8 mouse cellular contexts compared by ENCODE assay signal in the genomic region with DNA sequence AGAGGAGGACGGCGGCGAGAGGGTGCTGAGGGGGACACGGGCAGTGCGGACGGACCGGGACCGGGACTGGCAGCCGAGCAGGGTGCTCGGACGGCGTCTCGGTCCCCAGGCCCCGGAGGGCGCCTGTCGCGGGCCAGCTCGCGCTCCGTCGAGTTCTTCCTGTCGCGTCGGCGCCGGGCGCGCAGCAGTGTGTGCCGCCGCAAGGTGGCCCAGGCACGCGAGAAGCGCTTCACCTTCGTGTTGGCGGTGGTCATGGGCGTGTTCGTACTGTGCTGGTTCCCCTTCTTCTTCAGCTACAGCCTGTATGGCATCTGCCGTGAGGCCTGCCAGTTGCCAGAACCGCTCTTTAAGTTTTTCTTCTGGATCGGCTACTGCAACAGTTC. TPM values are rescaled to one million over a fixed set of nuclear protein-coding genes. Genes with fewer than 3 reads are reported as not detected.
DNase-seq lines count a peak whose midpoint lies in the region; ATAC-seq and TF ChIP-seq lines count a peak whose summit lies in the region.

No protein-coding gene starts in this region.

- H3K27ac ChIP-seq in heart, embryonic 11.5 days (ENCODE audit: low read depth, low read length) = no peak overlapping the region
- no peak overlapping the region for H3K27ac ChIP-seq in heart, adult 2 months
- H3K27ac ChIP-seq in stomach, embryonic 14.5 days (ENCODE audit: low read length) = no peak overlapping the region
- H3K27ac ChIP-seq in stomach, postnatal 0 days (replicated peaks) = no peak overlapping the region
- H3K27ac ChIP-seq in intestine, embryonic 16.5 days (ENCODE audit: low read length) = no peak overlapping the region
- no peak overlapping the region for H3K27ac ChIP-seq in stomach, embryonic 15.5 days

- H3K4me2 ChIP-seq in heart, embryonic 11.5 days = peak overlapping the region; percentile 96
- H3K4me2 ChIP-seq in stomach, embryonic 14.5 days (replicated peaks; ENCODE audit: low read depth, low read length) = peak overlapping the region; percentile 23; the same call in 1 of the 2 replicates
- H3K4me2 ChIP-seq in stomach, postnatal 0 days (replicated peaks; ENCODE audit: low read depth) = no peak overlapping the region
- 0 out of 2 replicates have a peak overlapping the region, but pooled peaks have one; percentile 10 for H3K4me2 ChIP-seq in intestine, embryonic 16.5 days (ENCODE audit: low read depth, low read length)
- peak overlapping the region; percentile 86 for H3K4me2 ChIP-seq in stomach, embryonic 15.5 days

- H3K4me3 ChIP-seq in heart, embryonic 11.5 days (ENCODE audit: low read depth, low read length) = peak overlapping the region; percentile 62
- H3K4me3 ChIP-seq in heart, adult 2 months = no peak overlapping the region
- H3K4me3 ChIP-seq in stomach, embryonic 14.5 days (ENCODE audit: low read depth, low read length) = peak overlapping the region; percentile 20
- H3K4me3 ChIP-seq in stomach, postnatal 0 days (ENCODE audit: low read depth, low read length) = no peak overlapping the region
- H3K4me3 ChIP-seq in intestine, embryonic 16.5 days (ENCODE audit: low read length) = peak overlapping the region; percentile 19
- peak overlapping the region; percentile 40; the same call in 1 of the 2 replicates for H3K4me3 ChIP-seq in stomach, embryonic 15.5 days (replicated peaks)

- H3K36me3 ChIP-seq in heart, embryonic 11.5 days (ENCODE audit: control insufficient read depth, insufficient read depth, low read length) = no peaks in the 10 kb centered on the region
- no peaks in the 10 kb centered on the region for H3K36me3 ChIP-seq in heart, adult 2 months (ENCODE audit: control insufficient read depth, insufficient read depth, low read length)
- H3K36me3 ChIP-seq in stomach, embryonic 14.5 days (ENCODE audit: control insufficient read depth, insufficient read depth, low read length) = no peaks in the 10 kb centered on the region
- no peaks in the 10 kb centered on the region for H3K36me3 ChIP-seq in stomach, postnatal 0 days (ENCODE audit: control insufficient read depth, insufficient read depth, low read length)
- H3K36me3 ChIP-seq in intestine, embryonic 16.5 days (ENCODE audit: control insufficient read depth, insufficient read depth, low read length) = no peaks in the 10 kb centered on the region
- H3K36me3 ChIP-seq in stomach, embryonic 15.5 days = no peaks in the 10 kb centered on the region

- no peak for TF ChIP-seq POLR2A in heart, adult 2 months (IDR thresholded peaks at IDR 0.05; ENCODE audit: insufficient read depth, low read depth, low read length)

- no peaks in the 10 kb centered on the region for H3K9me3 ChIP-seq in heart, embryonic 11.5 days (replicated peaks; ENCODE audit: control insufficient read depth, low read length)
- no peaks in the 10 kb centered on the region for H3K9me3 ChIP-seq in stomach, embryonic 14.5 days (ENCODE audit: control insufficient read depth, low read depth, low read length)
- H3K9me3 ChIP-seq in stomach, postnatal 0 days (ENCODE audit: control insufficient read depth, low read length) = no peaks in the 10 kb centered on the region
- H3K9me3 ChIP-seq in intestine, embryonic 16.5 days (ENCODE audit: control insufficient read depth, low read length) = no peaks in the 10 kb centered on the region
- H3K9me3 ChIP-seq in stomach, embryonic 15.5 days = no peaks in the 10 kb centered on the region

- DNase-seq in heart, adult 2 months = no peak
- no peak for DNase-seq in stomach, postnatal 0 days (ENCODE audit: low spot score)
- DNase-seq in adrenal gland, adult 18-20 months (ENCODE audit: low spot score in 2 of 2) = no peak
- no peak for DNase-seq in ovary, postnatal 36 days (ENCODE audit: low spot score)

- TF ChIP-seq CTCF in heart, adult 2 months (IDR thresholded peaks at IDR 0.05) = no peak
- no peak for TF ChIP-seq CTCF in stomach, postnatal 0 days (IDR thresholded peaks at IDR 0.05; ENCODE audit: low read depth)

- H3K79me2 ChIP-seq in heart, adult 2 months (replicated peaks; ENCODE audit: control insufficient read depth, insufficient read depth, low read length) = no peaks in the 10 kb centered on the region

- peaks cover 9% of the 10 kb centered on the region; the same call in 1 of the 2 replicates for H3K4me1 ChIP-seq in heart, embryonic 11.5 days (ENCODE audit: control insufficient read depth, insufficient read depth, low read length)
- no peaks in the 10 kb centered on the region for H3K4me1 ChIP-seq in heart, adult 2 months (ENCODE audit: control insufficient read depth, insufficient read depth, low read length)
- H3K4me1 ChIP-seq in stomach, embryonic 14.5 days (ENCODE audit: control insufficient read depth, insufficient read depth, low read length) = no peaks in the 10 kb centered on the region
- H3K4me1 ChIP-seq in stomach, postnatal 0 days (replicated peaks; ENCODE audit: control insufficient read depth, insufficient read depth) = no peaks in the 10 kb centered on the region
- no peaks in the 10 kb centered on the region; the same call in 1 of the 2 replicates for H3K4me1 ChIP-seq in intestine, embryonic 16.5 days (ENCODE audit: control insufficient read depth, insufficient read depth, low read length)
- peaks cover 16% of the 10 kb centered on the region for H3K4me1 ChIP-seq in stomach, embryonic 15.5 days

- H3K27me3 ChIP-seq in heart, embryonic 11.5 days (ENCODE audit: control insufficient read depth, insufficient read depth, low read length) = peaks cover 81% of the 10 kb centered on the region
- H3K27me3 ChIP-seq in heart, adult 2 months (ENCODE audit: control insufficient read depth, insufficient read depth, low read length) = peaks cover 6% of the 10 kb centered on the region
- H3K27me3 ChIP-seq in stomach, embryonic 14.5 days (ENCODE audit: control insufficient read depth, insufficient read depth, low read length) = peaks cover 63% of the 10 kb centered on the region
- peaks cover 36% of the 10 kb centered on the region for H3K27me3 ChIP-seq in stomach, postnatal 0 days (ENCODE audit: control insufficient read depth, insufficient read depth, low read length)
- peaks cover 71% of the 10 kb centered on the region for H3K27me3 ChIP-seq in intestine, embryonic 16.5 days (replicated peaks; ENCODE audit: control insufficient read depth, insufficient read depth, low read length)
- peaks cover 73% of the 10 kb centered on the region for H3K27me3 ChIP-seq in stomach, embryonic 15.5 days (replicated peaks)

- intact Hi-C loops in heart, adult 2 months (cut with DNase I) = no loop called here

- 4% methylated on average over 40 of the region's 40 CpGs for WGBS in heart, embryonic 11.5 days (ENCODE audit: insufficient replicate concordance)
- 5% methylated on average over 40 of the region's 40 CpGs for WGBS in heart, adult 2 months
- 3% methylated on average over 37 of the region's 40 CpGs for WGBS in stomach, embryonic 14.5 days
- WGBS in stomach, postnatal 0 days = 8% methylated on average over 25 of the region's 40 CpGs
- 4% methylated on average over 39 of the region's 40 CpGs for WGBS in intestine, embryonic 16.5 days
- WGBS in stomach, embryonic 15.5 days = 5% methylated on average over 37 of the region's 40 CpGs

- no peak for ATAC-seq in heart, embryonic 11.5 days (replicated peaks; ENCODE audit: insufficient number of reproducible peaks, low FRiP score, low TSS enrichment)
- no peak for ATAC-seq in stomach, embryonic 14.5 days (ENCODE audit: insufficient number of reproducible peaks, insufficient read depth, low FRiP score, low read depth)
- no peak for ATAC-seq in stomach, postnatal 0 days (ENCODE audit: low FRiP score, low TSS enrichment)
- no peak for ATAC-seq in intestine, embryonic 16.5 days
- ATAC-seq in stomach, embryonic 15.5 days (ENCODE audit: insufficient read depth, low FRiP score, low read depth) = no peak

- H3K9ac ChIP-seq in heart, embryonic 11.5 days (ENCODE audit: low read depth, low read length) = no peak overlapping the region
- no peak overlapping the region for H3K9ac ChIP-seq in heart, adult 2 months (ENCODE audit: low read depth, low read length)
- no peak overlapping the region for H3K9ac ChIP-seq in stomach, embryonic 14.5 days (replicated peaks; ENCODE audit: low read depth, low read length)
- no peak overlapping the region for H3K9ac ChIP-seq in stomach, postnatal 0 days (ENCODE audit: low read length)
- no peak overlapping the region for H3K9ac ChIP-seq in intestine, embryonic 16.5 days (ENCODE audit: low read depth, low read length)
- no peak overlapping the region for H3K9ac ChIP-seq in stomach, embryonic 15.5 days

- no peak for TF ChIP-seq EP300 in heart, adult 2 months (IDR thresholded peaks at IDR 0.05; ENCODE audit: insufficient read depth, low read depth, low read length)
- no peak for TF ChIP-seq EP300 in stomach, postnatal 0 days (optimal IDR thresholded peaks at IDR 0.05)

RNA-seq across cellular contexts. Expression of a gene that starts 2.7 kb away (rescaled TPM):
- polyA plus RNA-seq in heart, embryonic 11.5 days (2014; fragmentation: Nextera tagmentation; extraction: Ambion mirVana) = 0.04 TPM in 1 of 2 replicates, not detected in the other
- total RNA-seq in heart, adult 2 months (2021) = under 1 TPM; 0.43 to 0.52 TPM
- polyA plus RNA-seq in heart, adult 2 months (2012; rRNA removed) = 0.23 and 0.43 TPM in 2 replicates
- not detected in 2 replicates for polyA plus RNA-seq in stomach, embryonic 14.5 days (2014; fragmentation: Nextera tagmentation; extraction: Ambion mirVana)
- polyA plus RNA-seq in stomach, postnatal 0 days (2015; fragmentation: Nextera tagmentation; extraction: Ambion mirVana) = not detected in 2 replicates
- polyA plus RNA-seq in intestine, embryonic 16.5 days (2015; fragmentation: Nextera tagmentation; extraction: Ambion mirVana) = not detected in 2 replicates
- 0.06 TPM in 1 of 2 replicates, not detected in the other for polyA plus RNA-seq in stomach, embryonic 15.5 days (2015; fragmentation: Nextera tagmentation; extraction: Ambion mirVana)
- total RNA-seq in adrenal gland, adult 18-20 months (2021) = 1 to 10 TPM in 1 of 2 experiments, under 1 TPM in 1; 0.70 to 1.2 TPM

Comparison
In these comparisons a context has a peak if more than half of its experiments do, and no peak if none do; other contexts are left out.
1. H3K4me3 ChIP-seq: peak in heart, embryonic 11.5 days (single experiment), stomach, embryonic 14.5 days (single experiment), intestine, embryonic 16.5 days (single experiment) and stomach, embryonic 15.5 days (single experiment); none in heart, adult 2 months (single experiment) and stomach, postnatal 0 days (single experiment).